Mouse (Mus musculus) olfactory bulb, adult 2 months (tissue): ENCODE measurements around the gene D430041D05Rik.

Experiments
- CTCF ChIP-seq: fragments of 200-500 bp; IDR thresholded peaks from 2 replicates; pipeline ENCODE4 v1.5.1; 2012; ENCODE audit warnings: low read depth, mild to moderate bottlenecking, low read length, moderate library complexity; ENCODE audit not compliant: insufficient read depth
- POLR2A ChIP-seq: fragments of 200-500 bp; IDR thresholded peaks from 2 replicates; pipeline ENCODE4 v1.6.1; 2012; ENCODE audit warnings: mild to moderate bottlenecking, low read depth, low read length, moderate library complexity; ENCODE audit not compliant: insufficient read depth

DNA sequence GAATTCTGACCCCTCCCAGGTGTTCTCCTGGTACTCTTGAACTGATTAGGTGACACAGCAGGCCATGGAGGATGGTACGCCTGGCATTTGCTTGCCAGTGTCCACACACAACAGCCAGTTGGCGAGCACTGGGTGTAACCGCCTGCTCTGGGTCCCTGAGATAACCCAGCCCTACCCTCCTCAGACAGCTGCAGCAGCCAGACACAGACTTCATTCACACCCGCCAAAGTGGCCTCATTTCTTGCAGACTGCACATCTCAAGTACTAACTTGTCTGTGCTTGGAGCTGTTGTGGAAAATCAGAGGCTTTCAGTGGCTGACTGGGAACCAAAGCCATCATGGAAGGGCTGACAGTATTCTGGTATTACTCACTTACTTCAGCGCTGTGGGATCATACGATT is 280.6 kb downstream of the D430041D05Rik start:
- TF ChIP-seq POLR2A: no peak
- no peak for TF ChIP-seq CTCF
